Mouse (Mus musculus) adrenal gland, postnatal 10 days (tissue): ENCODE data around the gene Pip5k1c. TPM values are rescaled to one million over a fixed set of nuclear protein-coding genes. Genes with fewer than 3 reads are reported as not detected.

Experiments
- DNase-seq: peaks from one replicate; pipeline ENCODE4 v3.0.0; 2021; ENCODE audit warnings: mixed read lengths
- microRNA-seq: library from miRNA; unstranded; fragments of <30 nt; microRNA quantifications from one replicate; pipeline ENCODE4 v1.2.0, GENCODE M21; 2021
- total RNA-seq, 2 experiments: library from RNA; stranded (reverse); gene quantifications; 2 replicates each; pipeline ENCODE4 v1.2.3; 2021

The Pip5k1c gene
- total RNA-seq, 2 experiments from 2014 or later = 39.2 to 48.9 TPM

DNA sequence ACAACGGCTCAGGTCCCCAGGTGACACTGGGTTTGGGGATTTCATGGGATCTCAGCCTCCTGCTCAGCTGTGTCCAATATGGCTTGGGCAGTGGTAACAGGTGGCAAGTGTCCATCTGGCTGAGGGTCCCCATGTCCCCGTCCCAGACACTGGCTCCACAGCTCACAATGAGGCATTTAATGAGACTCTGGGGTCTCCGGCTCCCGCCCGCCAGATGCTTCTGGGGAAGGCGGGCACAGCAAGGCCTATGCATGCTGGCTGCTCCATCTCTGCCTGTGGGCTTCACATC is 74.4 kb downstream of the Pip5k1c start:
- no peak for DNase-seq

Small RNAs within 50 kb of the gene (microRNA-seq; reads per million reads assigned to microRNA genes)
- gene Mir3057 = 12.5 reads per million, percentile 22 among the genes with 10 or more reads in this experiment

Other genes starting within 250 kb of the Pip5k1c start
- 100 to 1,000 TPM; 190 to 191 TPM for gene Sgta, start 232.8 kb upstream of the Pip5k1c start, total RNA-seq
- gene Thop1, start 222.9 kb upstream of the Pip5k1c start, total RNA-seq = 10 to 100 TPM; 31.8 to 42.4 TPM
- gene Creb3l3, start 194.1 kb upstream of the Pip5k1c start, total RNA-seq = 10 to 100 TPM; 18.1 to 42.6 TPM
- 100 to 1,000 TPM; 151 to 161 TPM for gene Map2k2, start 187.0 kb upstream of the Pip5k1c start, total RNA-seq
- gene Zbtb7a, start 157.7 kb upstream of the Pip5k1c start, total RNA-seq = 10 to 100 TPM; 61.1 to 66.6 TPM
- 10 to 100 TPM; 25.8 to 26.5 TPM for gene Pias4, start 125.0 kb upstream of the Pip5k1c start, total RNA-seq
- gene Eef2, start 116.3 kb upstream of the Pip5k1c start, total RNA-seq = 1,000 to 10,000 TPM; 1,466 to 1,521 TPM
- 10 to 100 TPM; 55.3 to 55.6 TPM for gene Dapk3, start 110.0 kb upstream of the Pip5k1c start, total RNA-seq
- not detected for gene 4930442H23Rik, start 109.1 kb upstream of the Pip5k1c start, total RNA-seq
- 1 to 10 TPM in 1 of 2 experiments, under 1 TPM in 1; 0.15 to 4.9 TPM for gene Nmrk2, start 90.9 kb upstream of the Pip5k1c start, total RNA-seq
- gene Atcay, start 62.1 kb upstream of the Pip5k1c start, total RNA-seq = 1 to 10 TPM; 2.5 to 4.6 TPM
- 10 to 100 TPM in 1 of 2 experiments, 1 to 10 TPM in 1; 7.4 to 11.9 TPM for gene Zfr2, start 59.8 kb upstream of the Pip5k1c start, total RNA-seq
- 1 to 10 TPM; 1.8 to 2.1 TPM for gene Matk, start 40.0 kb upstream of the Pip5k1c start, total RNA-seq
- 100 to 1,000 TPM; 109 to 111 TPM for gene Mrpl54, start 26.0 kb upstream of the Pip5k1c start, total RNA-seq
- gene Apba3, start 26.0 kb upstream of the Pip5k1c start, total RNA-seq = 10 to 100 TPM; 79.8 to 83.8 TPM
- 1 to 10 TPM; 1.9 to 3.0 TPM for gene Tjp3, start 1.4 kb upstream of the Pip5k1c start, total RNA-seq
- gene Cactin, start 28.1 kb downstream of the Pip5k1c start, total RNA-seq = 10 to 100 TPM; 29.4 to 35.4 TPM
- gene Tbxa2r, start 35.8 kb downstream of the Pip5k1c start, total RNA-seq = 10 to 100 TPM; 24.5 to 31.8 TPM
- gene Gipc3, start 50.3 kb downstream of the Pip5k1c start, total RNA-seq = 1 to 10 TPM; 3.6 to 4.0 TPM
- 10 to 100 TPM; 81.2 to 97.5 TPM for gene Hmg20b, start 57.5 kb downstream of the Pip5k1c start, total RNA-seq
- gene Mfsd12, start 64.5 kb downstream of the Pip5k1c start, total RNA-seq = 10 to 100 TPM; 17.8 to 22.8 TPM
- gene 4930404N11Rik, start 72.9 kb downstream of the Pip5k1c start, total RNA-seq = 1 to 10 TPM; 1.1 to 2.3 TPM
- gene Fzr1, start 85.6 kb downstream of the Pip5k1c start, total RNA-seq = 10 to 100 TPM; 42.1 to 51.7 TPM
- 10 to 100 TPM; 52.8 to 54.2 TPM for gene Dohh, start 91.5 kb downstream of the Pip5k1c start, total RNA-seq
- gene Gm48551, start 91.5 kb downstream of the Pip5k1c start, total RNA-seq = 1 to 10 TPM; 1.1 to 1.6 TPM
- gene Gm48552, start 96.0 kb downstream of the Pip5k1c start, total RNA-seq = 1 to 10 TPM in 1 of 2 experiments, under 1 TPM in 1; 0.45 to 1.9 TPM
- 1 to 10 TPM; 1.2 to 1.6 TPM for gene Smim24, start 100.1 kb downstream of the Pip5k1c start, total RNA-seq
- gene Nfic, start 162.7 kb downstream of the Pip5k1c start, total RNA-seq = 100 to 1,000 TPM in 1 of 2 experiments, 10 to 100 TPM in 1; 99.9 to 129 TPM
- 1 to 10 TPM in 1 of 2 experiments, under 1 TPM in 1; 0.84 to 2.2 TPM for gene Celf5, start 189.7 kb downstream of the Pip5k1c start, total RNA-seq
- gene Ncln, start 203.4 kb downstream of the Pip5k1c start, total RNA-seq = 10 to 100 TPM; 90.9 to 93.8 TPM
- 1 to 10 TPM; 2.9 TPM for gene S1pr4, start 207.2 kb downstream of the Pip5k1c start, total RNA-seq
- 1 to 10 TPM in 1 of 2 experiments, under 1 TPM in 1; 0.66 to 1.1 TPM for gene Gna15, start 231.3 kb downstream of the Pip5k1c start, total RNA-seq